Comparison of ENCODE assay signal across 9 mouse cellular contexts in genomic region chr12:16661459-16661858, GRCm38 (mm10). TPM values are rescaled to one million over a fixed set of nuclear protein-coding genes. Genes with fewer than 3 reads are reported as not detected.
A peak's percentile ranks its signal among the peaks of the same experiment; 100 is the strongest.
DNase-seq lines count a peak whose midpoint lies in the region.
"Had no signal": no experiment of that assay in that cellular context is flagged by ENCODE, and none has a peak within 500 bp of the region (broad histone marks: within the 10 kb centered on the region; RNA-seq: fewer than 3 reads in every experiment).

No protein-coding gene starts in this region.

- DNase-seq in cerebellum, postnatal 10 days = peak; percentile 52 to 66
- no peak for DNase-seq in cerebellum, postnatal 4 days (ENCODE audit: low spot score in 2 of 2)
- peak; percentile 60 for DNase-seq in left cerebral cortex, postnatal 4 days
- DNase-seq in left cerebral cortex, postnatal 36 days (ENCODE audit: low spot score in 2 of 2) = no peak
- peak; percentile 52 for DNase-seq in testis, postnatal 10 days (ENCODE audit: low spot score)
- no peak for DNase-seq in testis, postnatal 14 days (ENCODE audit: low spot score)
- DNase-seq: cerebellum, adult 2 months; gastrocnemius, postnatal 14 days had no signal

- intact Hi-C loops in left cerebral cortex, postnatal 4 days (cut with DNase I) = no loop called here
- intact Hi-C loops in left cerebral cortex, postnatal 36 days (cut with DNase I) = no loop called here

RNA-seq across cellular contexts. Expression of gene Ntsr2, which starts 8.3 kb away (rescaled TPM):
- total RNA-seq in left cerebral cortex, postnatal 4 days (2021) = 10 to 100 TPM; 11.5 to 12.5 TPM
- 100 to 1,000 TPM; 154 to 164 TPM for total RNA-seq in left cerebral cortex, postnatal 36 days (2021)
- total RNA-seq: CH12.LX had no signal

RNA-seq across cellular contexts. Expression of gene Lpin1, which starts 50.7 kb away (rescaled TPM):
- total RNA-seq in left cerebral cortex, postnatal 4 days (2021) = 10 to 100 TPM; 16.7 to 19.5 TPM
- 10 to 100 TPM; 19.6 to 23.0 TPM for total RNA-seq in left cerebral cortex, postnatal 36 days (2021)

Comparison
In these comparisons a context has a peak if more than half of its experiments do, and no peak if none do; other contexts are left out.
1. DNase-seq: peak in cerebellum, postnatal 10 days (2 of 2), left cerebral cortex, postnatal 4 days (single experiment) and testis, postnatal 10 days (single experiment); none in cerebellum, postnatal 4 days (0 of 2), left cerebral cortex, postnatal 36 days (0 of 2) and testis, postnatal 14 days (single experiment).
2. RNA of gene Ntsr2, which starts 8.3 kb away (total RNA-seq): 154 to 164 TPM in left cerebral cortex, postnatal 36 days; 11.5 to 12.5 TPM in left cerebral cortex, postnatal 4 days; every median in the first group is over 10 times any median in the second.